Mouse (Mus musculus) liver, embryonic 13.5 days (tissue): Measurements from ENCODE around the gene Ccdc177. TPM values are rescaled to one million over a fixed set of nuclear protein-coding genes. Genes with fewer than 3 reads are reported as not detected.
A peak's percentile ranks its signal among the peaks of the same experiment; 100 is the strongest.

Experiments
- ATAC-seq: fragments of 200-750 bp; cut with Nextera tagmentation; 2 replicates; pipeline ENCODE4 v1.8.0; 2017; ENCODE audit warnings: low read depth, mild to moderate bottlenecking, moderate number of reproducible peaks, moderate library complexity
- DNase-seq: peaks from one replicate; pipeline ENCODE4 v3.0.0; 2022
- H3K27ac ChIP-seq: fragments of 300-500 bp; sonication (generic); 2 replicates; pipeline ENCODE4 v1.5.1; 2015; ENCODE audit warnings: moderate library complexity, mild to moderate bottlenecking, inconsistent platforms
- H3K27me3 ChIP-seq: fragments of 300-500 bp; sonication (generic); 2 replicates; pipeline ENCODE4 v1.6.1; 2015; ENCODE audit warnings: mild to moderate bottlenecking, inconsistent platforms
- H3K36me3 ChIP-seq: fragments of 300-500 bp; sonication (generic); 2 replicates; pipeline ENCODE4 v1.6.1; 2015; ENCODE audit warnings: mild to moderate bottlenecking, inconsistent platforms
- H3K4me1 ChIP-seq: fragments of 300-500 bp; sonication (generic); replicated peaks from 2 replicates; pipeline ENCODE4 v1.6.1; 2015; ENCODE audit warnings: inconsistent platforms
- H3K4me2 ChIP-seq: fragments of 300-500 bp; sonication (generic); 2 replicates; pipeline ENCODE4 v1.6.1; 2015; ENCODE audit warnings: inconsistent platforms, mild to moderate bottlenecking, moderate library complexity
- H3K4me3 ChIP-seq: fragments of 300-500 bp; sonication (generic); replicated peaks from 2 replicates; pipeline ENCODE4 v1.5.1; 2015; ENCODE audit warnings: mild to moderate bottlenecking, inconsistent platforms
- H3K9ac ChIP-seq: fragments of 300-500 bp; sonication (generic); 2 replicates; pipeline ENCODE4 v1.6.1; 2015; ENCODE audit warnings: mild to moderate bottlenecking, inconsistent platforms
- H3K9me3 ChIP-seq: fragments of 300-500 bp; sonication (generic); replicated peaks from 2 replicates; pipeline ENCODE4 v1.6.1; 2016; ENCODE audit warnings: inconsistent platforms
- WGBS: fragments of 180-500 bp; shearing (Covaris S2); methylation state at CpG from one replicate; pipeline ENCODE4 v1.1.7; 2015; ENCODE audit not compliant: insufficient replicate concordance; 5-methylcytosine and 5-hydroxymethylcytosine counted together
- polyA plus RNA-seq: library from polyadenylated mRNA; unstranded; fragments of >200 nt; fragmentation: Nextera tagmentation; extraction: Ambion mirVana; gene quantifications from 2 replicates; pipeline ENCODE4 v1.2.1, GENCODE M21; 2015

Gene Ccdc177
- polyA plus RNA-seq, 1 experiment from 2014 or later, result not detected

GRCm38 (mm10) chr12:80759387-80759712, 1.1 kb downstream of the Ccdc177 start:
- no peaks in the 10 kb centered on the region for H3K9me3 ChIP-seq
- ATAC-seq (no peak), DNase-seq (no peak)
- 9% methylated on average over 13 of the region's 13 CpGs for WGBS
- no peak overlapping the region for H3K9ac ChIP-seq
- H3K4me3 ChIP-seq, result peak overlapping the region; percentile 58
- H3K4me1 ChIP-seq, result peaks cover 32% of the 10 kb centered on the region
- H3K27me3 ChIP-seq, result peaks cover 92% of the 10 kb centered on the region
- H3K4me2 ChIP-seq, result peak overlapping the region; percentile 76
- H3K36me3 ChIP-seq, result no peaks in the 10 kb centered on the region
- H3K27ac ChIP-seq, result no peak overlapping the region

- no peak for DNase-seq
- no peak for ATAC-seq
- Histone ChIP-seq H3K36me3 (no peaks in the 10 kb centered on the region), H3K9ac (no peak overlapping the region), H3K4me2 (peak overlapping the region; percentile 76), H3K27ac (no peak overlapping the region), H3K4me3 (peak overlapping the region; percentile 58), H3K4me1 (peaks cover 32% of the 10 kb centered on the region), H3K9me3 (no peaks in the 10 kb centered on the region), H3K27me3 (peaks cover 97% of the 10 kb centered on the region)
- WGBS, result 3% methylated on average over 92 of the region's 92 CpGs
These were observed 1.7 kb downstream of the Ccdc177 start for GRCm38 (mm10) chr12:80758559-80759386.

- Histone ChIP-seq H3K4me2 (peak overlapping the region; percentile 76), H3K9me3 (no peaks in the 10 kb centered on the region), H3K9ac (no peak overlapping the region), H3K27me3 (peaks cover 97% of the 10 kb centered on the region), H3K27ac (no peak overlapping the region), H3K4me1 (peaks cover 32% of the 10 kb centered on the region), H3K4me3 (peak overlapping the region; percentile 58), H3K36me3 (no peaks in the 10 kb centered on the region)
- no peak for DNase-seq
- WGBS, result under 1% methylated on average over 120 of the region's 122 CpGs
- 0 out of 2 replicates have a peak, but pooled peaks have one; percentile 30 for ATAC-seq
These were observed 2.5 kb downstream of the Ccdc177 start for GRCm38 (mm10) chr12:80757751-80758558.

GRCm38 (mm10) chr12:80751556-80751955, 8.9 kb downstream of the Ccdc177 start:
- Histone ChIP-seq H3K27me3 (peaks cover 97% of the 10 kb centered on the region), H3K9ac (no peak overlapping the region), H3K4me3 (no peak overlapping the region), H3K4me2 (no peak overlapping the region), H3K9me3 (no peaks in the 10 kb centered on the region), H3K27ac (no peak overlapping the region), H3K36me3 (no peaks in the 10 kb centered on the region), H3K4me1 (no peaks in the 10 kb centered on the region)
- 64% methylated on average over 6 of the region's 6 CpGs for WGBS
- no peak for DNase-seq
- ATAC-seq, result no peak

- 50% methylated on average over 8 of the region's 8 CpGs for WGBS
These were observed 14.3 kb downstream of the Ccdc177 start for GRCm38 (mm10) chr12:80746031-80746813.

GRCm38 (mm10) chr12:80744614-80745013, 15.9 kb downstream of the Ccdc177 start:
- no peak for ATAC-seq

More at GRCm38 (mm10) chr12:80746031-80746813, 14.3 kb downstream of the Ccdc177 start:
- H3K9me3 ChIP-seq, result no peaks in the 10 kb centered on the region
- no peaks in the 10 kb centered on the region for H3K36me3 ChIP-seq
- no peak for ATAC-seq
- peaks cover 87% of the 10 kb centered on the region for H3K27me3 ChIP-seq
- no peak overlapping the region for H3K9ac ChIP-seq
- no peak overlapping the region for H3K27ac ChIP-seq
- DNase-seq, result no peak
- H3K4me2 ChIP-seq, result no peak overlapping the region
- no peaks in the 10 kb centered on the region for H3K4me1 ChIP-seq
- H3K4me3 ChIP-seq, result no peak overlapping the region

GRCm38 (mm10) chr12:80739482-80739881, 21.0 kb downstream of the Ccdc177 start:
- H3K27me3 ChIP-seq, result peaks cover 76% of the 10 kb centered on the region
- WGBS, result 23% methylated on average over 9 of the region's 9 CpGs
- no peak for ATAC-seq

More at GRCm38 (mm10) chr12:80744614-80745013, 15.9 kb downstream of the Ccdc177 start:
- Histone ChIP-seq H3K9me3 (no peaks in the 10 kb centered on the region), H3K9ac (no peak overlapping the region), H3K27ac (no peak overlapping the region), H3K27me3 (peaks cover 85% of the 10 kb centered on the region), H3K4me1 (no peaks in the 10 kb centered on the region), H3K36me3 (no peaks in the 10 kb centered on the region), H3K4me2 (no peak overlapping the region), H3K4me3 (no peak overlapping the region)
- WGBS, result 48% methylated on average over 1 of the region's 1 CpGs
- no peak for DNase-seq

GRCm38 (mm10) chr12:80737283-80737600, 23.2 kb downstream of the Ccdc177 start:
- H3K9ac ChIP-seq, result no peak overlapping the region
- H3K27me3 ChIP-seq, result peaks cover 57% of the 10 kb centered on the region
- H3K4me3 ChIP-seq, result no peak overlapping the region
- no peak overlapping the region for H3K27ac ChIP-seq
- ATAC-seq (no peak), DNase-seq (no peak)
- 0 out of 2 replicates have a peak, but pooled peaks cover 7% of the 10 kb centered on the region for H3K4me1 ChIP-seq
- 62% methylated on average over 5 of the region's 5 CpGs for WGBS
- H3K9me3 ChIP-seq, result no peaks in the 10 kb centered on the region
- H3K36me3 ChIP-seq, result no peaks in the 10 kb centered on the region
- H3K4me2 ChIP-seq, result no peak overlapping the region

More at GRCm38 (mm10) chr12:80739482-80739881, 21.0 kb downstream of the Ccdc177 start:
- H3K9me3 ChIP-seq, result no peaks in the 10 kb centered on the region
- H3K27ac ChIP-seq, result no peak overlapping the region
- no peak overlapping the region for H3K4me3 ChIP-seq
- H3K9ac ChIP-seq, result no peak overlapping the region
- 0 out of 2 replicates have a peak, but pooled peaks cover 7% of the 10 kb centered on the region for H3K4me1 ChIP-seq
- no peak overlapping the region for H3K4me2 ChIP-seq
- no peaks in the 10 kb centered on the region for H3K36me3 ChIP-seq
- DNase-seq, result no peak

- 18% methylated on average over 13 of the region's 13 CpGs for WGBS
- DNase-seq, result no peak
These were observed 23.8 kb downstream of the Ccdc177 start for GRCm38 (mm10) chr12:80736464-80737282.

More at GRCm38 (mm10) chr12:80736464-80737282, 23.8 kb downstream of the Ccdc177 start:
- peaks cover 52% of the 10 kb centered on the region for H3K27me3 ChIP-seq
- no peak for ATAC-seq
- H3K9me3 ChIP-seq, result no peaks in the 10 kb centered on the region
- no peaks in the 10 kb centered on the region for H3K36me3 ChIP-seq
- no peak overlapping the region for H3K9ac ChIP-seq
- H3K27ac ChIP-seq, result no peak overlapping the region
- no peak overlapping the region for H3K4me3 ChIP-seq
- 0 out of 2 replicates have a peak, but pooled peaks cover 7% of the 10 kb centered on the region for H3K4me1 ChIP-seq
- no peak overlapping the region for H3K4me2 ChIP-seq
